Mouse (Mus musculus) E14TG2a.4 (cell line): ENCODE data around the gene Iqcf1.

ENCODE experiments used
- CTCF ChIP-seq: conservative IDR thresholded peaks from 2 replicates; pipeline ENCODE4 v1.5.1; 2014; ENCODE audit warnings: low read length
- NANOG ChIP-seq: IDR thresholded peaks from 2 replicates; pipeline ENCODE4 v1.6.1; 2014; ENCODE audit warnings: borderline replicate concordance, low read length, mixed read lengths

- TF ChIP-seq CTCF (no peak), NANOG (no peak)
These were observed 35.2 kb downstream of the Iqcf1 start for GRCm38 (mm10) chr9:106534975-106535374.
